Mouse (Mus musculus) MEL (cell line): Measurements from ENCODE around the gene Dbil5.

ENCODE experiments used
- CTCF ChIP-seq, 3 experiments: IDR thresholded peaks in 2 of 3; conservative IDR thresholded peaks in 1 of 3; 2 replicates each; pipeline ENCODE4 v1.5.1; 2011 to 2012; ENCODE audit warnings: low read length in 3 of 3, low read depth in 2 of 3, mild to moderate bottlenecking in 2 of 3, improper control_type of control experiment in 1 of 3, inconsistent platforms in 1 of 3, mixed read lengths in 1 of 3, moderate library complexity in 1 of 3; ENCODE audit not compliant: control insufficient read depth in 1 of 3, insufficient read depth in 1 of 3, poor library complexity in 1 of 3, severe bottlenecking in 1 of 3
- ELF1 ChIP-seq: IDR thresholded peaks from 2 replicates; pipeline ENCODE4 v1.6.1; 2014; ENCODE audit warnings: low read depth, mild to moderate bottlenecking, inconsistent platforms, low read length, improper control_type of control experiment, moderate library complexity
- GABPA ChIP-seq: IDR thresholded peaks from 2 replicates; pipeline ENCODE4 v1.6.1; 2012; ENCODE audit warnings: low read depth, mild to moderate bottlenecking, inconsistent platforms, low read length, improper control_type of control experiment, moderate library complexity
- HCFC1 ChIP-seq: IDR thresholded peaks from 2 replicates; pipeline ENCODE4 v1.6.1; 2012; ENCODE audit warnings: low read depth, mild to moderate bottlenecking, inconsistent platforms, low read length, improper control_type of control experiment, moderate library complexity
- POLR2AphosphoS2 ChIP-seq: IDR thresholded peaks from 2 replicates; pipeline ENCODE4 v1.6.1; 2011; ENCODE audit warnings: low read length, improper control_type of control experiment
- RAD21 ChIP-seq: IDR thresholded peaks from 2 replicates; pipeline ENCODE4 v1.6.1; 2011; ENCODE audit warnings: mild to moderate bottlenecking, low read depth, low read length, improper control_type of control experiment
- TCF12 ChIP-seq: IDR thresholded peaks from 2 replicates; pipeline ENCODE4 v1.6.1; 2014; ENCODE audit warnings: low read depth, mild to moderate bottlenecking, inconsistent platforms, low read length, improper control_type of control experiment, moderate library complexity
- ZMIZ1 ChIP-seq: IDR thresholded peaks from 2 replicates; pipeline ENCODE4 v1.6.1; 2012; ENCODE audit warnings: low read depth, mild to moderate bottlenecking, inconsistent platforms, low read length, improper control_type of control experiment, moderate library complexity
- ZNF384 ChIP-seq: IDR thresholded peaks from 2 replicates; pipeline ENCODE4 v1.6.1; 2012; ENCODE audit warnings: low read depth, mild to moderate bottlenecking, inconsistent platforms, low read length, improper control_type of control experiment

DNA sequence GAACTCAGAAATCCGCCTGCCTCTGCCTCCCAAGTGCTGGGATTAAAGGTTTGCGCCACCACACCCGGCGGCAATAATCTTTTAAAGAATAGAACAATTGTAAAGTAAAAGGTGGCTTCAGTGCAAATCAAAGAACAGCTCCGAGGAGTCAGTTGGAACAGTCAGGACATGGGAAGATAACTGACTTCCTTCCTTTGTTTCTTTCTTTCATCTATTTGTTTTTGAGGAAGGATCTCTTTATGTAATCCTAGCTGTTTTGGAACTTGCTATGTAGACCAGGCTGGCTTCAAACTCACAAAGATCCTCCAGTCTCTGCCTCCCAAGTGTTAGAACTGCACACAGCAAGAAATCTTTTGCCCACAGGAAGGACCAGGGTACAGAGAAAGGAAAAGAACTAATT is 7.2 kb downstream of the Dbil5 start:
- TF ChIP-seq CTCF (IDR thresholded peaks at IDR 0.05 in 2 of 3, conservative IDR thresholded peaks at IDR 0.05 in 1 of 3; ENCODE audit: control insufficient read depth in 1 of 3, insufficient read depth in 1 of 3, low read depth in 2 of 3, low read length in 3 of 3, poor library complexity in 1 of 3, severe bottlenecking in 1 of 3) (no peak), ELF1 (no peak), ZNF384 (no peak), POLR2AphosphoS2 (no peak), GABPA (no peak), TCF12 (no peak), ZMIZ1 (no peak), HCFC1 (no peak), RAD21 (no peak)
